Comparison of ENCODE assay signal across 8 mouse cellular contexts in the genomic region with DNA sequence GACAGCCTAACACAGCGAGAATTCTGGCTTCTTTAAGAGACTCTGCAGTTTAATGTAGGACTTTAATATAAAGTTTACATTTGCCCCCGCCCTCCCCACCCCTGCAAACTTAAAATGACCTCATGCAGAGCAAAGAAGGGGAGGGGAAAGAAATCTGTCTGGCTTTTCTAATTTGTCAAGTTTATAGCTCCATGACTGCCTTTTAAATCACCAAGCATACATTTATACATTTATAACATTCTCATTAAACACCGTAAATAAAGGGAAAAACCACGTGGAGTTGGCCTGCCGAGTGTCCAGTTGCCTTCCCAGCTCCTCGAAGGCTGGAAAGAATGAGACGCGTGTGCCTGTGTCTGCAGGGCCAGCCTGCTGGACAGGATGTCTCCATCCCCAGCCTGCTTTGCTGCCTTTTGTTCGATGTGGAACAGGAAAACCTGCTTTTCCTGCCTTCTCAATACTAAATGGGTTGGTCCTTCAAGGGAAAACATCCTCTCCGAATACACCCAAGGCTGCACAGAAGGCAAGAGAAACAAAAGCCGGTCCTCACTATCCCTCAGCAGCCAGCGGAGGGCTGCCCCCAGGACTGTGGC. TPM values are rescaled to one million over a fixed set of nuclear protein-coding genes. Genes with fewer than 3 reads are reported as not detected.
DNase-seq lines count a peak whose midpoint lies in the region; ATAC-seq and TF ChIP-seq lines count a peak whose summit lies in the region.

No protein-coding gene starts in this region.

- H3K27ac ChIP-seq in cerebellum, adult 2 months (ENCODE audit: insufficient read depth, low read length): 0 out of 2 replicates have a peak overlapping the region, but pooled peaks have one; percentile 2
- H3K27ac ChIP-seq in kidney, embryonic 16.5 days (ENCODE audit: low read length): peak overlapping the region; percentile 89

- no peaks in the 10 kb centered on the region for H3K27me3 ChIP-seq in cerebellum, adult 2 months (ENCODE audit: control insufficient read depth, insufficient read depth, low read length)
- H3K27me3 ChIP-seq in kidney, embryonic 16.5 days (ENCODE audit: insufficient read depth, low read length): no peaks in the 10 kb centered on the region

- no peak overlapping the region for H3K4me3 ChIP-seq in cerebellum, adult 2 months (replicated peaks; ENCODE audit: insufficient read depth, low read depth, low read length)
- no peak overlapping the region for H3K4me3 ChIP-seq in kidney, embryonic 16.5 days (ENCODE audit: low read length)

- no peak overlapping the region for H3K4me2 ChIP-seq in kidney, embryonic 16.5 days (replicated peaks; ENCODE audit: low read depth, low read length)

- TF ChIP-seq POLR2A in cerebellum, adult 2 months (IDR thresholded peaks at IDR 0.05; ENCODE audit: borderline replicate concordance, insufficient read depth, low read length): no peak

- H3K36me3 ChIP-seq in kidney, embryonic 16.5 days (ENCODE audit: insufficient read depth, low read length): no peaks in the 10 kb centered on the region

- WGBS in cerebellum, adult 2 months: 58% methylated on average over 12 of the region's 12 CpGs
- 24% methylated on average over 12 of the region's 12 CpGs for WGBS in kidney, embryonic 16.5 days

- TF ChIP-seq CTCF in cerebellum, adult 2 months (IDR thresholded peaks at IDR 0.05; ENCODE audit: borderline replicate concordance, insufficient read depth, low read depth, low read length): no peak

- H3K9me3 ChIP-seq in kidney, embryonic 16.5 days (ENCODE audit: low read length): no peaks in the 10 kb centered on the region

- ATAC-seq in kidney, embryonic 16.5 days (ENCODE audit: low FRiP score, low TSS enrichment): peak; percentile 81

- DNase-seq in cerebellum, adult 2 months: no peak
- DNase-seq in cerebellum, postnatal 14 days: no peak
- peak; percentile 75 to 88 for DNase-seq in heart, adult 9 months (ENCODE audit: low spot score in 2 of 2)
- DNase-seq in lung, postnatal 10 days: peak; percentile 74
- no peak for DNase-seq in urinary bladder, adult 2 months (ENCODE audit: low spot score)
- no peak for DNase-seq in urinary bladder, postnatal 25 days (ENCODE audit: low spot score)
- no peak for DNase-seq in left cerebral cortex, adult 11 months (ENCODE audit: low spot score)

- H3K4me1 ChIP-seq in cerebellum, adult 2 months (ENCODE audit: control insufficient read depth, insufficient read depth, low read length): 0 out of 2 replicates have a peak, but pooled peaks cover 3% of the 10 kb centered on the region
- H3K4me1 ChIP-seq in kidney, embryonic 16.5 days (ENCODE audit: insufficient read depth, low read length): peaks cover 31% of the 10 kb centered on the region

- peak overlapping the region; percentile 36 for H3K9ac ChIP-seq in kidney, embryonic 16.5 days (replicated peaks; ENCODE audit: low read length)

RNA-seq across cellular contexts. Expression of a gene that starts 16.6 kb away (rescaled TPM):
- 140 TPM in 2 replicates for polyA plus RNA-seq in cerebellum, adult 2 months (2012; rRNA removed)
- 13.0 and 14.0 TPM in 2 replicates for polyA plus RNA-seq in kidney, embryonic 16.5 days (2015; fragmentation: Nextera tagmentation; extraction: Ambion mirVana)
- polyA plus RNA-seq in urinary bladder, adult 2 months (2012; rRNA removed): 48.7 and 54.2 TPM in 2 replicates

Comparison
In these comparisons a context has a peak if more than half of its experiments do, and no peak if none do; other contexts are left out.
1. DNase-seq: peak in heart, adult 9 months (2 of 2) and lung, postnatal 10 days (single experiment); none in cerebellum, adult 2 months (0 of 2), cerebellum, postnatal 14 days (0 of 2), urinary bladder, adult 2 months (single experiment), urinary bladder, postnatal 25 days (single experiment) and left cerebral cortex, adult 11 months (single experiment).